Mouse (Mus musculus) small intestine, adult 10 weeks (tissue): ENCODE data around the gene Krt79. TPM values are rescaled to one million over a fixed set of nuclear protein-coding genes. Genes with fewer than 3 reads are reported as not detected.

Experiments
- polyA plus RNA-seq: library from polyadenylated mRNA; stranded (reverse); fragments of 350-450 nt; fragmentation: Illumina TruSeq; extraction: RNeasy Lipid Tissue Mini Kit (QIAGEN cat#74804); gene quantifications from one replicate; pipeline ENCODE4 v1.2.3, GENCODE M21; 2014; ENCODE audit warnings: low replicate concordance

Krt79 gene
- polyA plus RNA-seq, result not detected

DNA sequence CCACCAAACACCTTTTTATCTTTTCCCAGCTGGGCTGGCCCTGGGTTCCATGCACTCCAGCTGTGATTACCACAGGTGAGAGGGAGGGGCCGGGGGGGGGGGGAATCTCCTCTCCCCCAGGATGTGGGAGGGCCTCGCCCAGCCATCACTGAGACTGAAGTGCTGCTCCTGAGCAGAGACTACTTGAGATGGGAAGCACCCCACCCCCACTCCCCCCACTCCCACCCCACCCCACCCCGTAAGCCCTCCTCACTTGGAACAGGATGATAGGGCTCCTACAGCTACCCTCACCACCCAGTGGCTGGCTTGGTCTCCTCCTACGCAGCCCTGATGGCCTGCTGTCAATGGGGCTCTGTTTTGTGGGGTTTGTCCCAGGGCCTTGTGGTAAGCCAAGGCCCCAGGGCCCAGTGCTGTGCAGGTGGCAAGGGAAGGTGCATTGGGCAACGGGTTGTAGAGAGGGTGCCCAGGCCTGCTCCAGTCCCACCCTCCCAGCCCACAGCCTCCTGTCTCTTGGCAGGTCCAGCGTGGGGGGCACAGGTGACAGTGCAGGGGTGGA lies at the start of gene Krt79:
Gene Krt79 (minus strand): TSS at position 51 of the 556 bp plus-strand sequence.

DNA sequence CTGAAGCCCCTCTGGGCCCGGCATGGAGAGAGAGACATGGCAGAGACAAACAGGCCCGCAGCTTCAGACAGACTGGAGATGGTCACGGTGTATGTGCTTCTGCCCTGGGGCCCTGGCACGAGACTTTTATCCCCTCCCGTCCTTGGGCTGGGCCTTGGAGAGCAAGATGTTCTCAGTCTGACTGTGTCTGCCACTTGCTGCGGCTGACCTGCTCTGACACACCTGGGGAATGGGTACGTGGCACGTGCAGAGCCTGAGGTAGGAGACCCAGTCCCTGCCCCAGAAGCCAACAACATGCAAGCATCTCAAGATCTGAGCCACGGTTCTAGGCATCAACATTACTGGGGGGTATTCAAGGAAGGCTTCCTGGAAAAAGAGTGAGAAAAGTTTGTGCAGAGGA lies 14.1 kb upstream of the Krt79 start, which contains the start of gene Krt78:
Gene Krt78 (minus strand): TSS at position 101 of the 400 bp plus-strand sequence.

DNA sequence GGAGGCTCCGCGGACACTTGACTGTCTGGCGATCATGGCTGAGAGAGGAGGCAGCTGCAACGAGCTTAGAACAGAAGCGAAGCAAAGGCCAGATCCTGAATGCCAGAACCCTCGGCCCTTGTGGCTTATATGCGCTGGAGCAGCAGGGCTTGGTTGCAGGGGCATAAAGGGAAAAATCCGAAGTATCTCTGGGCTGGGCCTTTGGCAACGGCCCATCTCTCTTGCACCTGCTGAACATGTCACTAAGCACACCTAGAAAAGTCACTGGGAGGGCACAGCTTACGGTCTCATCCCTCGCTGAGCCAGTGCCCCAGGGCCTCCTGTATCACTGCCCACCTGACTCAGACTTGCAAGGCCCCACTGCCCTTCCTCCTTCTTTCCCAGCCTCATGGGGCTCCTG lies 15.5 kb downstream of the Krt79 start, which contains the start of gene Krt4:
Gene Krt4 (minus strand): TSS at position 101 of the 400 bp plus-strand sequence.

DNA sequence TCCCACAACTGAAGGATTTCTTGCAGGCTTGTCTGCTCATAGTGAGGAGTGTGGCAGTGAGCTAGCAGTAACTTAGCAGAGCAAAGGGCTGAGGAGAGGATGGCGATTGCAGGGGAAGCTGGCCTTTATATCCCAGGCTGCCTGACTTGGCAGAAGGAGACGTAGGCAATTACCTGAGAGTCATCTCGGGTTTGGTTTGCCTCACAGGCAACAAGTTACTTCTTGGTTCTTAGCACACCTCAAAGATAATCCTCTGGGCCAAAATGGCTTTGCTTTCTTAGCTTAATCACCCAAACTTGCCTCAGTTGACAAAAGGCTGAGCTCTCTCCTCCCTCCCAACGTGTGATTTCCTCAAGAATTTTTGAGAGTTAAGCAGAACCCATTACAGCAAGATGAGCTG lies 47.3 kb downstream of the Krt79 start, which contains the start of gene Krt76:
Gene Krt76 (minus strand): TSS at position 101 of the 400 bp plus-strand sequence.

Other genes starting within 250 kb of the Krt79 start
- not detected for gene Krt6a, start 246.0 kb downstream of the Krt79 start, polyA plus RNA-seq
- gene Krt5, start 227.4 kb downstream of the Krt79 start, polyA plus RNA-seq, result not detected
- gene Krt71, start 197.2 kb downstream of the Krt79 start, polyA plus RNA-seq, result not detected
- not detected for gene Krt72, start 153.9 kb downstream of the Krt79 start, polyA plus RNA-seq
- not detected for gene Krt73, start 138.0 kb downstream of the Krt79 start, polyA plus RNA-seq
- gene Krt2, start 122.2 kb downstream of the Krt79 start, polyA plus RNA-seq, result not detected
- gene Krt1, start 89.5 kb downstream of the Krt79 start, polyA plus RNA-seq, result not detected
- not detected for gene Krt77, start 70.6 kb downstream of the Krt79 start, polyA plus RNA-seq
- gene Krt76, start 47.4 kb downstream of the Krt79 start, polyA plus RNA-seq, result not detected
- not detected for gene Krt4, start 15.6 kb downstream of the Krt79 start, polyA plus RNA-seq
- not detected for gene Krt78, start 14.0 kb upstream of the Krt79 start, polyA plus RNA-seq
- gene Krt8, start 64.2 kb upstream of the Krt79 start, polyA plus RNA-seq, result 56.2 TPM
- 1.4 TPM for gene Krt18, start 87.9 kb upstream of the Krt79 start, polyA plus RNA-seq
- 159 TPM for gene Eif4b, start 133.4 kb upstream of the Krt79 start, polyA plus RNA-seq
- 6.5 TPM for gene Tns2, start 160.1 kb upstream of the Krt79 start, polyA plus RNA-seq
- gene Spryd3, start 195.9 kb upstream of the Krt79 start, polyA plus RNA-seq, result 0.30 TPM
- gene Igfbp6, start 204.0 kb upstream of the Krt79 start, polyA plus RNA-seq, result not detected
- gene Soat2, start 210.2 kb upstream of the Krt79 start, polyA plus RNA-seq, result 11.7 TPM